Mouse (Mus musculus): ENCODE measurements around the gene Ralgapb.

DNA sequence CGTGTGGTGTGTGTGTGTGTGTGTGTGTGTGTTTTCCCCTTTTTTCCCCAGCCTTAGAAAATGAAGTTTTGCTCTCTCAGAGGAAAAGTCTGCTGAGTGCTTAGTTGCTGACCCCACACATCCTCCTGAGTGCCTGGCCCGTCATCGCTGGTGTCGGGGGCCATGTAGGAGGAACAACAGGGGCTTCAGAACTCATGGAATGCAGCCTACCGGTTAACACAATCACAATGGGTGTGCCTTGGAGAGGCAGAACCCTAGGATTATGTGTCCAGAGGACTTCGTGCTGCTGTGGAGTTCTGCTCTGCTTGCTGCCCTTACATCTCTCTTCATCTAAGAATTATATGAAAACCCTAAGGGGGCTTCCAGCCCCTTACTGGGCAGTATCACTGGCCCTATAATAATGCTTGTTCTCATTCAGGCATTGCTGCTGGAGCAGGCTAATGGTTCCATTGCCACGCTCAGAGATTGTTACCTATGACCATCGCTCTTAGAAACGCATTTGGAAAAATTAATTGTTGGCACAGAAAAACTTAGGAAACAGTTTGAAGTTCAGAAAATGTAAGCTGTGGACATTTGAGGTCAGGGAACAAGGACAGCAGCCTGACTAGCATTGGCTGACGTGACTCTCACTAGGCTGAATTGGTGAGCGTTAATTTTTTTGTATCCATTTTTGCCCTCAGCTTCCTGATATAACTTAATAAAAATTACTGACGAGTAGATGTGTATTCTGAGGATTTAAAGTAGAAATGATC lies 44.4 kb upstream of the Ralgapb start:
- TF ChIP-seq SRF (IDR thresholded peaks at IDR 0.05; ENCODE audit: control insufficient read depth, insufficient read length, low read depth) (no peak), MAX (IDR thresholded peaks at IDR 0.05; ENCODE audit: low read depth) (no peak), POLR2A (IDR thresholded peaks at IDR 0.05; ENCODE audit: insufficient read length, low read depth) (no peak), USF1 (IDR thresholded peaks at IDR 0.05; ENCODE audit: low read depth) (no peak), TCF12 (IDR thresholded peaks at IDR 0.05; ENCODE audit: insufficient read depth, poor library complexity, severe bottlenecking) (no peak)

Data from myocyte (in vitro differentiated cells).